Mouse (Mus musculus): ENCODE measurements around the gene Spata31d1a.
"Not testable (repeated sequence)": the region's sequence is repeated elsewhere in the genome, so short reads cannot be mapped to it uniquely, and the experiment has no call there.

The Spata31d1a gene

DNA sequence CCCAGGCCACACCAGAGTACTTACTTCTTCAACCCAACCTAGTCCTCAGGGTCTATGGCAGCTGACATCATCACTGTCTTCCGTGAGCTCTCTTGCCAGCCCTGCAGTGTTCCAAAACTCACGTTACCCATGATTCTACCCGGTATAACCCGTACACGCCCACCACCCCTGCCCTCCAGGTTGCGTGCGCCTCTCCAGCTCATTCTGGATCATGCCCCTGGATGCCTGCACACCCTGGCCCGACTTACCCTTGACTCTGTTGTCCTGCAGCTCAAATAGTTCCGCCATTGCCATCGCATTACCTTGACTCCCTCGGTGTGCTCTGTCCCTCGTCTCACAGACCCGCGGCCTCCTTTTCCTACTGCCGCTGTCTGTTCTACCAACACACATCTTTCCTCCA, at the start of gene Spata31d1a:
Gene Spata31d1a (minus strand): TSS at position 101 of the 400 bp plus-strand sequence.
- DNase-seq: no peak

DNA sequence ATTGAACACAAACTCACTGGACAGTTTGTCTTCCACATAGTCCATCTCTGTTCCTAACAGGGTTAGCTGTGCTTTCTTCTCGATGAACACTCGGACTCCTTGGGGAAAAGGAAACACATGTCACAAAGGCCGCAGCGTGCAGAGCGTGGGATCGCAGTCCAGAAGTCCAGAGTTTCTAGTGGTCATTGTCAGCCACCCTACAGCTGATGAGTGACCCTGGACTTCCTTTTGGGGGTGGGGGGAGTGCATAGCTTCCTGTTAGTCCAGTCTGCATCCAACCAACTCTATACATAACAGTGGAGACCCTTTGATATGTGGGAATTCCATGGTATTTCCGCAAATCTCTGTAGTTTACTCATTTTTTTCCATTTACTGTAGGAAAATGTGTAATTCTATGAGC, 46.8 kb upstream of the Spata31d1a start:
- DNase-seq: no peak

DNA sequence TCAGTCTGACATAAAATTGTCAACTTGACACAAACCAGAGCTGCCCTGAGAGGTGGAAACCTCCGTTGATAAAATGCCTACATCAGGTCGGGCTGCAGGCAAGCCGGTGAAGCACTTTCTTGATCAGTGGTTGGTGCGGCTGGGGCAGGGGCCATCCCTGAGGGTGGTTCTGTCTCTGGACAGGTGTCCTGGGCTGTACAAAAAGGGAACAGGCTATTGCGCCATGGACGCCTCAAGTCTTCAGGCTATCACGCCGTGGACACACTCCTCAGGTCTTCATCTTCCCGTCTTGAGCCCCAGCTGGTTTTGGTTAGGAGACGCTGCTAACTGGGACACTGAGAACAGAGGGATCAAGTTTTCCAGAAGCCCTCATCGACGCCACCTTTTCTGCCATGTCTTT, 40.2 kb upstream of the Spata31d1a start:
- no peak for DNase-seq

GRCm38 (mm10) chr13:59746711-59747110, 36.6 kb upstream of the Spata31d1a start, which contains the start of gene 1700014D04Rik:
TSS of gene 1700014D04Rik (minus strand) at chr13:59746752.
- peak in 1 of 2 experiments; percentile 41 for DNase-seq

- no peak for DNase-seq
Observed at GRCm38 (mm10) chr13:59746164-59746563, 36.0 kb upstream of the Spata31d1a start.

DNA sequence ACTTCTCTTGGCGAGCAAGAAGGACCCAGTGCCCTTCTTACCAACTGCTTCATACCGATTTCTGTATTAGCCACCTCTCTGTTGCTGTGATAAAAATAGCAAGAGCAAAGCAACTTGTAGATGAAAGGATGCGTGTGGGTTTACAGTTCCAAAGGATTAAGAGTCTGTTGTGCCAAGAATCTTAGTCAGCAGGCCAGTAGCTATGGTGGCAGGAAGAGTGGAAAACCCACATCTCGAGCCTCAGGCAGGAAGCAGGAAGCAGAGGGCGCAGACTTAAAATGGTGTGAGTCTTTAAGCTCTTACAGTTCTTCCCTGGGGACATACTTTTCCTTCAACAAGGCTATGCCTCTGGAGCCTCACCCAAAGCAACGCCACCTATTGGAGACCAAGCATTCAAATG, 35.3 kb upstream of the Spata31d1a start:
- no peak for DNase-seq

DNA sequence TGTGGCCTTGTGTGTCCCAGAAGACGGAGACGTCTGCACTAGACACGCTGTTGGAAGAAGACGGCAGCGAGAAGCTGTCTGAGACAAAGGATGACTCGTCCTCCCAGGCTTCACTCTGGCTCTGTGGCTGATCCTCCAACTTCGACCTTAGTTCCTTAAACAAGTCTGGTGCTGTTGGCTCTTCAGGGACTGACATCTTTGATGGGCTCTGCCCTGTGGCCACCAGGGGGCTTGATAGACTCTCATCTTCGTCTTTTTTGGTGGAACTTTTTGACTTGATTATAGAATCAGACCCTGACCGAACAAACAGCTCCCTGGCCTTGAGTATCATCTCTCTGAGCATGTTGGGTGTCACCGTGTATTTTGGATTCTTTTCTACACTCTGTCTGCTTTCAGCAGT, 31.6 kb upstream of the Spata31d1a start:
- no peak for DNase-seq

GRCm38 (mm10) chr13:59741096-59741495, 31.0 kb upstream of the Spata31d1a start:
- DNase-seq: peak in 1 of 2 experiments; percentile 33

DNA sequence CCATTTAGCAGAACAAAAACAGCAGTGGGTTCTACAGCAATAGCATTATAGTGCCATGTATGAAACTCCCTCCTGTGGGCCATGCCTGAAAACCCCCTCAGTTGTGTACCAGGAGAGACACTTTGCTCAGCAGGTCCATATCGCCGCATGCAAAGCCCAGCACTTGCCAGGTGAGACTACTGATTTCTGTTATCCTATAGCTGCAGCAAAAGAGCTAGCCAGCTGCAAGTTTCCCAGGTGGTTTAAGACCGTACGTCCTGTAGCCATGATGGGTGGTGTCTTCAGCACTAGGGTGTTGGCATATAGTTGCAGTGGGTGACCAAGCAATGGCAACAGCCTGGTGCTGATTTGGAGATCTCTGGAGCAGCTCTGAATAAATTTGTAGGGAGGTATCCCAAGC, 29.3 kb upstream of the Spata31d1a start:
- DNase-seq: no peak

DNA sequence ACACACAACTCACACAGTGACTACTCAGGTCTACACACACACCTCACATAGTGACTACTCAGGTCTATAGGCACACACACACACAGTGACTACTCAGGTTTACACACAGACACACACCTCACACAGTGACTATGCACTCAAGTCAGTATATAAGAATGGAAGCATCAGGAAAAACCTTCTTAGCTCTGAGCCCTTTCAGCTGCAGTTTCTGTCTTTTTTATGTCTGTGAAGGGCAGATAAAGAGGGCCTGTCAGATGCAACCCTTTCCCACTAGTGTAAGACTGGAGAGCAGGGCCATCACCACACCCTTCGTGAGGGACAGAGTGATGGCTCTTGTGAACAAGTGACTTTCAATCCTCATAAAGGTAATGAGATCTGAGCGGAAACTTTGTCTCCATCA, 28.3 kb upstream of the Spata31d1a start:
- no peak for DNase-seq

GRCm38 (mm10) chr13:59735190-59735589, 25.1 kb upstream of the Spata31d1a start:
- DNase-seq: no peak

- DNase-seq: not testable (repeated sequence)
Observed at GRCm38 (mm10) chr13:59734347-59734746, 24.2 kb upstream of the Spata31d1a start.

- DNase-seq: no peak
Observed at GRCm38 (mm10) chr13:59733936-59734335, 23.8 kb upstream of the Spata31d1a start.

DNA sequence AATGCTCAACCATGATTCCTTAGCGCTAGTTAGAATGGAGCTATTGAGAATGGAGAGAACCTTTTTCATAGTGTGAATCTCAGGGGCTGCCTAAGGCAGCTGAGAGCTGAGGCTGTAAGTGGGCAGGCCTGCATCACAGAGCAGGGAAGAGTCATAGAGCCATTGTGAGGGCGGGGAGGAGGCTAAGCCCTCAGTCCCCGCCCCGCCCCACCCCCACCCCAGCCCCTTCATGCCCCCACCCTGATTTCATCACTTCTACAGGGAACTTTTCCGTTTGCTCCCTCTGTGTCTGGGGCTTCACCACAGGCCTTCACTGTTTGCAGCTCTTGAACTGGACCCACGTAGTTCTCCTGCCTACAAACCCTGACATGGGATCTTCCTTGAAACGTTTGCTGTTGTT, 21.5 kb upstream of the Spata31d1a start, which contains the start of gene Spata31d1d:
Gene Spata31d1d (minus strand): TSS at position 101 of the 400 bp plus-strand sequence.
- DNase-seq: no peak

DNA sequence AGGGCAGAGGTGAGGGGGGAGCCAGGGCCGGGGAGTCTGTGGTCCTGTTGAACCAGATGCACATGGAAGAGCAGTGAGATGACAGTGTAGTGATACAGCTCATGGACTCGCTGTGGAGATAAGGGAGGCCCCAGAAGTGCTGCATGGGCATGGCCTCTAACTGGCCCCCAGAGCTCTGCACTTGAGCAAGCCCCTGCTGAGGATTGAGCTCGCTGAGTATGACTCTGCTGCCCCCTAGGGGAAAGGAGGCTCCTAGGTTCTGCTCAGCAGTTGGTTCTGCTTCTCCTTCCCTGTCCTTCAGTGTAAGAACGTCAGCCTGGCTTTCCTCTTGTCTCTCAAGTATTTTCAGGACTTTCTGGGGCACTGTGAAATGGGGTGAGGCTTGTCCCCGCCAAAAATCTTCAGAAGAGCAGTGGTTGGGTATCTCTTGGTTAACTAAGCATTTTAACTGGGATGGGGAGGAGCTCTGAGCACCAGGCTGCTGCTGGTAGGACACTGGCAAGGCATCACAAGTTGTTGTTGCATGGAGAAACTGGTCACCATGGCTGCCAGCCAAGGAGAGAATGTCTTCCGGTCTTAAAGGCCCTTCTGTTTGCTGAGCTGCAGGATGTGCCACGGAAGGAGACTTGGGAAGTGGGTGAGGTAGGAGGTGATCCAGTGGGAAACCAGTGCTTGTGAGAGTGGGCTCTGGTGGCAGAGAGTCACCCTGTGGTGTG, 18.4 kb upstream of the Spata31d1a start:
- peak; percentile 91 to 93 for DNase-seq

GRCm38 (mm10) chr13:59726139-59726867, 16.2 kb upstream of the Spata31d1a start:
- DNase-seq: no peak

- not testable (repeated sequence) for DNase-seq
Observed at GRCm38 (mm10) chr13:59722089-59722488, 12.0 kb upstream of the Spata31d1a start.

DNA sequence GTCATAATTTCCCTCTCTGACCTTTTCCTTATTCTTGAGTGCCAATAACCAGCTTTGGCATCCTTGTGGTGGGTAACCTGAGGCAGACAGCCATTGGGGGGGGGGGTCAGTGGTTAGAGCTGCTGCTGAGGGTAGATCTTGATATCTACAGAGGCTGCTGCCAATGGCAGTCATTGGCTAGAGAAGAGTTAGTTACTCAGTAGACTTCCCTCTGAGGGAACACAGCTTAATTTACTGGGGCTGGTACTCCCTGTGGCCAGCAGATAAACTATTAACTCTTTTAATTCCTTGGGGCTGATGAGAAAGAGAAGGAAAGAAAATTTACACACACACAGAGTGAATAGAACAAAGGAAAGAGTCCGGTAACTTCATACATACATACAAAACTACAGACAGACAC, 9.3 kb upstream of the Spata31d1a start:
- no peak for DNase-seq

- DNase-seq: not testable (repeated sequence)
Observed at GRCm38 (mm10) chr13:59718857-59719440, 8.8 kb upstream of the Spata31d1a start.

- DNase-seq: no peak
Observed at GRCm38 (mm10) chr13:59713710-59714109, 3.6 kb upstream of the Spata31d1a start.

- DNase-seq: not testable (repeated sequence)
Observed at GRCm38 (mm10) chr13:59711984-59712383, 1.9 kb upstream of the Spata31d1a start, which contains the start of gene Spata31d1b. TSS of gene Spata31d1b (plus strand) at chr13:59712284.

GRCm38 (mm10) chr13:59704562-59704961, 5.6 kb downstream of the Spata31d1a start:
- no peak for DNase-seq

DNA sequence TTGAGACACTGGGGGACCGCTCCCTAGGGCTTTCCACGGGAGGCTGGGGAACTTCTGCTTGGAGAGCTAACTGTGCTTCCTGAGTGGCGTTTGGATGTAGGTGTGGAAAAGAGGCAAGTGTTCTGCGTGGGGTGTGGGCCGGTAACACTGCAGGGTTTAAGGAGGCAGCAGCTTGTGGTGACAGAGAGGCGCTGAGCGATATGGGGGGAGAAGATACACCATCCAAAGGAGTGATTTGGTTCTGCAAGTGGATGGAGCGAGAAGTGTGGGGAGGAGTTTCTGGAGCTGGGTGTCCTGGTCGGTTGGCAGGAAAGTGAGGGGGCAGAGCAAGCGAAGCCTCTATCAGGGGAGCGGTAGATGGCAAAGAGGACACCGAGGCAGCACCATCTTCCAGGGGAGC, 6.6 kb downstream of the Spata31d1a start:
- no peak for DNase-seq
